Mouse (Mus musculus) lung, embryonic 16.5 days (tissue): ENCODE data around the gene Erc2. TPM values are rescaled to one million over a fixed set of nuclear protein-coding genes. Genes with fewer than 3 reads are reported as not detected.
A peak's percentile ranks its signal among the peaks of the same experiment; 100 is the strongest.

Experiments used
- ATAC-seq: fragments of 200-750 bp; cut with Nextera tagmentation; 2 replicates; pipeline ENCODE4 v1.8.0; 2017; ENCODE audit warnings: low read depth, mild to moderate bottlenecking, moderate library complexity
- H3K27ac ChIP-seq: fragments of 300-500 bp; sonication (generic); 2 replicates; pipeline ENCODE4 v1.5.1; 2014; ENCODE audit warnings: mild to moderate bottlenecking, control low read depth, low read length
- H3K27me3 ChIP-seq: fragments of 300-500 bp; sonication (generic); 2 replicates; pipeline ENCODE4 v1.6.1; 2014; ENCODE audit warnings: low read depth, low read length, mixed read lengths; ENCODE audit not compliant: control insufficient read depth, insufficient read depth
- H3K36me3 ChIP-seq: fragments of 300-500 bp; sonication (generic); 2 replicates; pipeline ENCODE4 v1.6.1; 2014; ENCODE audit warnings: low read length; ENCODE audit not compliant: control insufficient read depth, insufficient read depth
- H3K4me1 ChIP-seq: fragments of 300-500 bp; sonication (generic); replicated peaks from 2 replicates; pipeline ENCODE4 v1.6.1; 2014; ENCODE audit warnings: low read length, mixed read lengths; ENCODE audit not compliant: control insufficient read depth, insufficient read depth
- H3K4me2 ChIP-seq: fragments of 300-500 bp; sonication (generic); 2 replicates; pipeline ENCODE4 v1.6.1; 2014; ENCODE audit warnings: low read depth, low read length, control low read depth
- H3K4me3 ChIP-seq: fragments of 300-500 bp; sonication (generic); 2 replicates; pipeline ENCODE4 v1.5.1; 2014; ENCODE audit warnings: mild to moderate bottlenecking, low read length, control low read depth
- H3K9ac ChIP-seq: fragments of 300-500 bp; sonication (generic); 2 replicates; pipeline ENCODE4 v1.6.1; 2014; ENCODE audit warnings: low read length, control low read depth
- H3K9me3 ChIP-seq: fragments of 300-500 bp; sonication (generic); 2 replicates; pipeline ENCODE4 v1.6.1; 2016; ENCODE audit warnings: low read length; ENCODE audit not compliant: control insufficient read depth
- WGBS: fragments of 180-500 bp; shearing (Covaris S2); extraction: QIAGEN DNeasy Blood & Tissue Kit; methylation state at CpG from one replicate; pipeline ENCODE4 v1.1.7; 2014; 5-methylcytosine and 5-hydroxymethylcytosine counted together
- polyA plus RNA-seq: library from polyadenylated mRNA; unstranded; fragments of >200 nt; fragmentation: Nextera tagmentation; extraction: Ambion mirVana; gene quantifications from 2 replicates; pipeline ENCODE4 v1.2.1, GENCODE M21; 2015

Gene Erc2
- polyA plus RNA-seq, 1 experiment from 2014 or later = 1.5 TPM

- ATAC-seq = no peak
- H3K27me3 ChIP-seq = no peaks in the 10 kb centered on the region
- peaks cover 3% of the 10 kb centered on the region for H3K4me1 ChIP-seq
- no peaks in the 10 kb centered on the region for H3K9me3 ChIP-seq
- H3K9ac ChIP-seq = no peak overlapping the region
- H3K4me3 ChIP-seq = no peak overlapping the region
- 68% methylated on average over 6 of the region's 6 CpGs for WGBS
- no peaks in the 10 kb centered on the region for H3K36me3 ChIP-seq
- H3K4me2 ChIP-seq = no peak overlapping the region
- H3K27ac ChIP-seq = no peak overlapping the region
These were observed 201.7 kb downstream of the Erc2 start for GRCm38 (mm10) chr14:27823897-27824296.

- no peaks in the 10 kb centered on the region for H3K27me3 ChIP-seq
- no peak overlapping the region for H3K27ac ChIP-seq
- no peaks in the 10 kb centered on the region; the same call in 1 of the 2 replicates for H3K4me1 ChIP-seq
- no peak overlapping the region for H3K4me2 ChIP-seq
- 90% methylated on average over 1 of the region's 1 CpGs for WGBS
- no peaks in the 10 kb centered on the region for H3K36me3 ChIP-seq
- no peaks in the 10 kb centered on the region for H3K9me3 ChIP-seq
- no peak for ATAC-seq
- H3K4me3 ChIP-seq = no peak overlapping the region
- H3K9ac ChIP-seq = no peak overlapping the region
These were observed 204.6 kb downstream of the Erc2 start for GRCm38 (mm10) chr14:27826829-27827228.

- ATAC-seq = no peak
- no peaks in the 10 kb centered on the region; the same call in 1 of the 2 replicates for H3K4me1 ChIP-seq
These were observed 205.9 kb downstream of the Erc2 start for GRCm38 (mm10) chr14:27828089-27828488.

DNA sequence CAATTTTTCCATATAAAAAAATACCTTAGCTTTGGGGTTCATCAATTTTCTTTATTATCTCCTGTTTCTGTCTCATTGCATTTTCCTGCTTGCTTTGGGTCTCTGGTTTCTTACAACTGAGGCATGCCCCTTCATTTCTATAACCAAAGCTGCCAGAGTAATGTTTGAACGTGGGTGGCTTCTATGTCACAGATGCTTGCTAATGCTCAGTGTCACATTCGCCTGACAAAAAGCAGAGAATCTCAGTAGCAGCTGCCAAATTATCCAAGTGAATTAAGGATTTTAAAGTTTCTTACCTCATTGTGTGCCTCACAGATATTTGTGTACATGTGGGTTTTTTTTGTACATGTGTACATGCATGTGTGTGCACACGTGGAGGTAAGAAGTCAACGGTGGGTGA, 210.0 kb downstream of the Erc2 start:
- WGBS = 75% methylated on average over 4 of the region's 4 CpGs
- ATAC-seq = no peak
- no peaks in the 10 kb centered on the region for H3K9me3 ChIP-seq
- no peak overlapping the region for H3K9ac ChIP-seq
- H3K4me3 ChIP-seq = no peak overlapping the region
- H3K27me3 ChIP-seq = no peaks in the 10 kb centered on the region
- no peak overlapping the region for H3K4me2 ChIP-seq
- no peaks in the 10 kb centered on the region for H3K36me3 ChIP-seq
- H3K27ac ChIP-seq = no peak overlapping the region
- H3K4me1 ChIP-seq = no peaks in the 10 kb centered on the region

More at GRCm38 (mm10) chr14:27828089-27828488, 205.9 kb downstream of the Erc2 start:
- Histone ChIP-seq H3K27me3 (no peaks in the 10 kb centered on the region), H3K4me3 (no peak overlapping the region), H3K27ac (no peak overlapping the region), H3K4me2 (no peak overlapping the region), H3K36me3 (no peaks in the 10 kb centered on the region), H3K9ac (no peak overlapping the region), H3K9me3 (no peaks in the 10 kb centered on the region)
- WGBS = 69% methylated on average over 2 of the region's 2 CpGs

DNA sequence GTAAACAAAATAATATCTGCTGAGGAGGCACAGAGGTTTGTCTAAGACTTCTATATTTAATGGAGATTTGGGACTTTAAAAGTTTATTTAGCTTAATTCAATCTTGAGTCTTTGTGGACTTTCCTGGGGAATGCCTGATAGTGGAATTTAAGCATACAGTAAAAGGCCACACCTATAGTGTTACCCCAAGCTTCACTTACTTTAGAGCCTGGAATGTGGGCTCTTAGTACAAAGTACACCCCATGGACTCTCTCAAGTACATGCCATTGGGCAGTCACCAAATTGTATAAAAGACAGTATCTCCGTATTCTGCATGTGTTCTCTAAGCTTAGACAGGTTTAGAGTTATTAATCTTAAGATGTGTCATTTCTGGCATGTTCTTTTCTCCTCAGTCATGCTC, 213.1 kb downstream of the Erc2 start:
- peak; percentile 90 for ATAC-seq
- 0 out of 2 replicates have a peak overlapping the region, but pooled peaks have one; percentile 44 for H3K27ac ChIP-seq
- H3K27me3 ChIP-seq = no peaks in the 10 kb centered on the region
- no peaks in the 10 kb centered on the region for H3K36me3 ChIP-seq
- H3K4me1 ChIP-seq = no peaks in the 10 kb centered on the region
- WGBS = 49% methylated on average over 1 of the region's 1 CpGs
- no peak overlapping the region for H3K4me2 ChIP-seq
- no peak overlapping the region for H3K4me3 ChIP-seq
- H3K9me3 ChIP-seq = no peaks in the 10 kb centered on the region
- H3K9ac ChIP-seq = no peak overlapping the region

DNA sequence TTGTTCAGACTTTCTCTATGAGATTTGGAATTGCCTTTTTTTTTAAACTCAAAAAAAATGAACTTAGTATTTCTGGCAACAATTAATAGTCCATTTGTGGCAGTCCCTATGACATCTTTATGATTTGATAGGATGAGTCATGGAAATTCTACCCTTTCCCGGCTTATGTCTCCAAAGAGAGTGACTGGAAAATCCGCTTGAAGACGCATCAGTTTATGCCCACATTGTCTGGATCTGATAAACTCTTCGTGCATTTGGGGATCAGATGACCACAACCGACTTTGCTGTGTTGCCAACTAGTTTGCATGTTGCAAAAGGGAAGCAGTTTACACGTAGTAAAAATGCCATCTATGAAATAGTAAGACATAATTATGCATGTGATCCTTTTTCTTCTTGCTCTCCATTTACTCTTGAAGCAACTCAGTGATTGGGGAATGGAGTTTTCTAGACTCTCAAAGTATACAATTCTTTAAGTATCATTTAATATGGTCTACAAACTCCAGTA, 215.4 kb downstream of the Erc2 start:
- Histone ChIP-seq H3K4me1 (no peaks in the 10 kb centered on the region), H3K4me2 (no peak overlapping the region), H3K9ac (no peak overlapping the region), H3K4me3 (no peak overlapping the region), H3K9me3 (no peaks in the 10 kb centered on the region), H3K27me3 (no peaks in the 10 kb centered on the region), H3K36me3 (no peaks in the 10 kb centered on the region), H3K27ac (no peak overlapping the region)
- no peak for ATAC-seq
- 71% methylated on average over 6 of the region's 6 CpGs for WGBS

DNA sequence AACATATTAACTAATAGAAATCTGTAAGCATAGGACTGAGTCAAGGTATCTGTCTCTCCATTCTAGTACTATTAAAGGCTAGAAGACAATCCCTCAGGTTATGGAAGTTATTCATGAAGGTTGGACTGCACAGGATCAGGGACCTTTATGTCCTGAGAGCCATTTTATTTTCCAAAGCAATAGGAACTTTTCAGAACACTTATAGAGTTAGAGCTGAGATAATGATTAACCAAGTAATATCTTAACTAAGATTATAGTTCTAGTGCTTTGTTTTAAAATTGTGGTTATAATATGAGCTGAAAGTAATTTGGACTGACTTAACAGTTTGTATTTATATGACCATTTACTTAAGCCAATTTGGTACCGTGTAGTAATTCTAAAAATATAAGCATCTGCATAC, 217.9 kb downstream of the Erc2 start:
- no peaks in the 10 kb centered on the region for H3K9me3 ChIP-seq
- WGBS = 71% methylated on average over 1 of the region's 1 CpGs
- H3K36me3 ChIP-seq = no peaks in the 10 kb centered on the region
- H3K27me3 ChIP-seq = no peaks in the 10 kb centered on the region
- no peak overlapping the region for H3K4me3 ChIP-seq
- H3K9ac ChIP-seq = no peak overlapping the region
- H3K4me2 ChIP-seq = no peak overlapping the region
- peaks cover 7% of the 10 kb centered on the region for H3K4me1 ChIP-seq
- no peak for ATAC-seq
- no peak overlapping the region for H3K27ac ChIP-seq

DNA sequence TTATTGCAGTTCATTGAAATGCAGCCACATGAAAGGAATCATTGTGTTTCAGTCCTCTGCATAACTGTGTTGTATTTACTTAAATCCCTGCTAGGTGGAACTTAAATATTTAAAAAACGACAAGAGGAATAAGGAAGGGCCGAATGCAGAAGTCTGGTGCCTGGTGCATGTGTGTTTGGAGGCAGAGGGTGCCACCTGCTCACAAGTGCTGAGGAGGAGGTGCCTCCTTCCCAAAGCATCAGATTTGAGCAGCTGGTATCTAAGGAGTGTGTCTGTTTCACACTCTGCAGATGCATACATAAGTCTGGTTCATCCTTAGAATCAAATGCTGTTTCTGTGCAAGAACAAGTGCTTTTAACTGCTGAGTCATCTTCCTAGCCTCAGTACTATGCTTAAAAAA, 224.6 kb downstream of the Erc2 start:
- no peak overlapping the region for H3K4me3 ChIP-seq
- no peak overlapping the region for H3K4me2 ChIP-seq
- H3K4me1 ChIP-seq = peaks cover 11% of the 10 kb centered on the region
- no peaks in the 10 kb centered on the region for H3K27me3 ChIP-seq
- no peaks in the 10 kb centered on the region for H3K9me3 ChIP-seq
- WGBS = 34% methylated on average over 2 of the region's 2 CpGs
- peak; percentile 91 for ATAC-seq
- H3K27ac ChIP-seq = peak overlapping the region; percentile 55
- no peak overlapping the region for H3K9ac ChIP-seq
- H3K36me3 ChIP-seq = no peaks in the 10 kb centered on the region

GRCm38 (mm10) chr14:27847291-27847690, 225.1 kb downstream of the Erc2 start:
- no peak for ATAC-seq
- H3K4me2 ChIP-seq = no peak overlapping the region
- H3K4me3 ChIP-seq = no peak overlapping the region
- peak overlapping the region; percentile 55 for H3K27ac ChIP-seq
- H3K36me3 ChIP-seq = no peaks in the 10 kb centered on the region
- 60% methylated on average over 3 of the region's 3 CpGs for WGBS
- H3K9me3 ChIP-seq = no peaks in the 10 kb centered on the region
- no peaks in the 10 kb centered on the region for H3K27me3 ChIP-seq
- peaks cover 11% of the 10 kb centered on the region for H3K4me1 ChIP-seq
- H3K9ac ChIP-seq = no peak overlapping the region

DNA sequence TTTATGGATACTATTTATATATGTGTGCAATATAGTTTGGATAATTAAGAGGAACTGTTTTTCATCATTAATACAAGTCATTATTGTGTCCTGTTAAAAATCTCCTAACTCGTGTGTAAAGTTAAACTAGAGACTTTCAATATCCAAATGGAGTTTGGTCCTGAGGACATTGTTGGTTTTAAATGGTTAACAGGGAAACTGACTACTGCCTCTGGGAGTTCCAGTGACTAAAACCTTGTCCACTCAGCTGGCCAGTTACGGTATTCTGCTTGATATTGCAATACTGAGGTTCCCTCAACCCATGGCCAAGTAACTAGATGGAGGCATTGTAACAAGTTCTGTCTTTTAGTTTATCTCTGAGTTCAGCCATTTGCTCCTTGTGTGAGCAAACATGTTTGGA, 229.0 kb downstream of the Erc2 start:
- Histone ChIP-seq H3K4me1 (0 out of 2 replicates have a peak, but pooled peaks cover 3% of the 10 kb centered on the region), H3K4me2 (no peak overlapping the region), H3K36me3 (no peaks in the 10 kb centered on the region), H3K27me3 (no peaks in the 10 kb centered on the region), H3K27ac (no peak overlapping the region), H3K9me3 (no peaks in the 10 kb centered on the region), H3K9ac (no peak overlapping the region), H3K4me3 (no peak overlapping the region)
- no peak for ATAC-seq
- WGBS = 77% methylated on average over 2 of the region's 2 CpGs
